Mouse (Mus musculus) c-Kit-positive CD71-positive TER-119-negative erythroid progenitor cells, embryonic 14.5 days (primary cell): ENCODE measurements around the gene Casc3.

Experiments used
- DNase-seq: peaks from one replicate; pipeline ENCODE4 v3.0.0-alpha.2; 2013; ENCODE audit warnings: low read depth

Casc3 gene

DNA sequence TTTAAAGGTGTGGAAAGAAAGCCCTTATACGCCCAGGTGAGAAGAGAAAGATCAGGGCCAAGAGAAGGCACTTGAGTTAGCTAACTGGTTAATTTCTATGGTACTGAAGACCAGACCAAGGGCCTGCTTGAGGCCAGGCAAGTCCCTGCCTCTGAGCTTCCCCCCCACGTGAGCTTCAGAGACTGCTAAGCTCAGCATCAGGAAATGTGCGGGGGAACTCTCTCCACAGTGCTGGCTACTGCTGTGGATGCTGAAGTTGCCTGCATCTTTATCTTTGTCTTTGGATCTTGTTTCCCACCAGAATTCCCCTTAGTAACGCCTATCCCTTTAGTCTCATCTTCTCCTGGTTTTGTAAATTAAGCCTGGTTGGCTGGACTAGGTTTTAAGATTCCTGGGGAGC, 66.7 kb downstream of the Casc3 start:
- DNase-seq = no peak

GRCm38 (mm10) chr11:98872040-98872439, 67.3 kb downstream of the Casc3 start:
- DNase-seq = no peak

DNA sequence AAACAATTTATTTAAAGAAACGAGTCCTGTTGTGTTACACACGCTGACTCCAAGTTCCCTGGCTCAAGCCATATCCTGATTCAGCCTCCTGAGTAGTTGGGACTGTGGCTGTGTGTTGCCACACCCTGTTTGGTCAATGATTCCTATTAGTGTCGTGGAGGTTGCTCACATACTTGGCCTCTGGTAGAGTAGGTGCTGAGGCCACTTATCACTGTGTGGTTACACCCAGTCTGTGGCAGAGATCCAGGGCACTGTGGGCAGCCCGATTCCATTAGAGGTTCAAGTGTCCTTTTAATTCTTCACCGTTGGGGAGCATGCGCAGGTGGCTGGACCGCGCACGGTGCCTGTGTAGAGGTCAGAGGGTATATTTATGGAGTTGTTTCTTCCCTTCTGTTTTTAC, 69.2 kb downstream of the Casc3 start:
- no peak for DNase-seq

GRCm38 (mm10) chr11:98877001-98877400, 72.3 kb downstream of the Casc3 start:
- no peak for DNase-seq
